Mouse (Mus musculus) gastrocnemius, adult 2 months (tissue): ENCODE data around the gene Rnf31. TPM values are rescaled to one million over a fixed set of nuclear protein-coding genes. Genes with fewer than 3 reads are reported as not detected.

Experiments used
- DNase-seq: peaks from one replicate; pipeline ENCODE4 v3.0.0; 2022
- H3K27ac ChIP-seq: fragments of 200-600 bp; 2 replicates; pipeline ENCODE4 v1.8.1; 2022; ENCODE audit warnings: mild to moderate bottlenecking
- H3K4me3 ChIP-seq: fragments of 200-600 bp; 2 replicates; pipeline ENCODE4 v1.8.1; 2022; ENCODE audit warnings: mild to moderate bottlenecking, moderate library complexity
- CTCF ChIP-seq: fragments of 200-600 bp; IDR thresholded peaks from 2 replicates; pipeline ENCODE4 v1.8.1; 2022; ENCODE audit warnings: antibody characterized with exemption, mild to moderate bottlenecking, moderate library complexity
- intact Hi-C: fragments of 180-260 bp; cut with DNase I; formaldehyde crosslinking; loops from one replicate; pipeline ENCODE4 v1.15.1; 2025
- total RNA-seq, 2 experiments: library from RNA; stranded (reverse); gene quantifications; 2 replicates each; pipeline ENCODE4 v1.2.3; 2021

Rnf31 gene
- total RNA-seq, 2 experiments from 2014 or later: 17.1 to 20.4 TPM

DNA sequence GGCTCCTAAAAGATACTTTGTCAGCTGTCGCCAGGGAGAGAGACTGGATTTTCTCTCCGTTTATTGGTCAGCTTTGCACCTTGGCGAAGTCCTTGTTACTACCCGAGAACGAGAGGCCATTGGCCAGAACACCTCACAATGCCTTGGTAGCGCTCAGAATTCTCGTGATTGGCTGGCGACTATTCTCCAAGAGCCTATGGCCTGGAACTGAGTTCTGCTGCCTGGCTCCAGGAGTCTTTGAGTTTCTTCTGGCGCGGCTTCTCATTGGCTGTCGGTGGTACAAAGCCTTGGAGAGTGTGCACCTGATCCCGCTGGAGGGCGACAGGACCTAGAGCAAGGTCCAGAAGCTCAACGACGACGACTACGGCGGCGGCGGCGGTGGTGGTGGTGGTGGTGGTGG lies 26.3 kb downstream of the Rnf31 start, which contains the start of gene Rec8:
Gene Rec8, plus strand, starts transcription at position 216 of the 400 bp plus-strand sequence.
- Histone ChIP-seq H3K4me3 (no peak within 1 kb of the TSS), H3K27ac (no peak within 1 kb of the TSS)
- intact Hi-C loops: no loop called here
- TF ChIP-seq CTCF: no peak
- DNase-seq: no peak

DNA sequence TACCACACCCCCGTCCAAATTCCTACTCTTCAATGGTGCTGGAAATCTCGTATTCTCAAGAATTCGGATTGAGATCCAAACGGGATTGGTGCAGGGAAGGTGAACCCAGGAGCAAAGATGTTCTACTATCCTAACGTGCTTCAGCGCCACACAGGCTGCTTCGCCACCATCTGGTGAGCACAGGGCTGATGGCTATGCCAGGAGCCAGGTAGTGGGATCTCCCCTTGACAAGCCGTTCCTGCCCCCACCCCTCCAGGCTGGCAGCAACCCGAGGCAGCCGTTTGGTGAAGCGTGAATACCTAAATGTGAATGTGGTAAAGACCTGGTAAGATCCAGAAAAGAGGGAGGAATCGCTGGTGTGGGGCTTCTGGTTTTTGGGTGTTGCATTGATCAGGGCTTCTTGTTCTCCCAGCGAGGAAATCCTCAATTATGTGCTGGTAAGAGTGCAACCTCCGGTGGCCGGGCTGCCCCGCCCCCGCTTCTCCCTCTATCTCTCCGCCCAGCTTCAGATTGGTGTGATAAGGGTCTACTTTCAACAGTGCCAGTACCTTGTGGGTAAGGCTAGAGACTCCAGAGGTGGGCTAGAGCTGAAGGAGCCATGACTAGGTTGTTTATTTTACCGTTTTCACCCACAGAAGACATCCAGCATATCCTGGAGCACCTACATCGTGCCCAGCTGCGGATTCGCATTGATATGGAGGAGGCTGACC lies 27.1 kb downstream of the Rnf31 start:
- Histone ChIP-seq H3K27ac (no peak overlapping the region), H3K4me3 (no peak overlapping the region)
- intact Hi-C loops: no loop called here
- no peak for TF ChIP-seq CTCF
- DNase-seq: no peak

DNA sequence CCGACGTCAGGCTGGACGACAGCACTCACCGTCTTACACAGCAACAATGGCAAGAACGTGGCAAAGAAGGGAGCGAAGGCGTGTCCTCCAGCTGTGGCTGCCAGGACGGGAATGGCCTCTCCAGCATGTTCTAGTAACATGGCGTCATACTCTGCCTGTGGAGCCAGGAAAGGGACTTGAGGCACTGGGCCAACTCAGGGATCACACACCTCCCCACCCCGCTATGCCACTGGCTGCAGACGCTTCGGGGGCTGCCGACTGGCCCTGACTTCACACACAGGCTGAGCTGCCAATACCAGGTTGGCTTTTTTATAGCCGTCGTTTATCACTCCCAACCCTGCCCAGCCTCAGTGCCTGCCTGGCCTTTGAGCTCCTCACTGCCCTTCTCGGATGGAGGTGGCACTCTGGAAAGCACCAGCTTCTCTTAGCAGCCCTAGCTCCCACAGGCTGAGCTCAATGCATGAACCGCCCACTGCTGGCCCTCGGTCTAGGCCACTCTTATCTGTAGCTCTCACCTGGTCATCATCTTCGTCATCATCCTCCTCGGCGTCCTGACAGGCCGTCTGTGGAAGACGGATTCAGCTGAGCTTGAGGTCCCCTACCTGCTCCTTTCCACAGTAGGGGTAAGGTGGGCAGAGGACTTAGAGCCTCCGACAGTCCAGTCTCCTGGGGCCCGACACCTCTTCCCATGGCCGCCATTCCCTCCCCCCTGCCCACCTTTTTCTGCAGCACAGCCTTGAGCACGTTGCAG lies 36.7 kb downstream of the Rnf31 start:
- no peak for TF ChIP-seq CTCF
- H3K27ac ChIP-seq: no peak overlapping the region
- no peak for DNase-seq
- no peak overlapping the region for H3K4me3 ChIP-seq
- intact Hi-C loops: loop anchor here (2.0 kb wide), 1 partner anchor 115 kb away; no protein-coding TSS in a partner anchor

DNA sequence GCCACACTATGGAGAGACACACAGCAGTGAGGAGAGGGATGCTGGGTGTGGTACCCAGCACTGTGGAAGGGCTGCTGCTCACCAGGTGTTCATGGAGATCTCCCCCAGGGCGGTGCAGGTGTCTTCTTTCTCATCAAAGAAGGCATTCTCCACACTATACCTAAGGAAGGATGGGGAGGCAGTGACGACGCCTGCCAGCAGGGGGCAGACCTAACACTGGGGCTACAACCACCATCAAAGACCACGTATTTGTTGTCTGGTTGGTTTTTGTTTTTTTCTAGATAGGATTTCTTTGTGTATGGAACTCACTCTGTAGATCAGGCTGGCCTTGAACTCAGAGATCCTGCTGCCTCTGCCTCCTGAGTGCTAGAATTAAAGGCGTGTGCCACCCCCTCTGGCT lies 37.8 kb downstream of the Rnf31 start:
- intact Hi-C loops: loop anchor here (2.0 kb wide), 1 partner anchor 113 kb away; no protein-coding TSS in a partner anchor
- peak; percentile 90 for TF ChIP-seq CTCF
- peak; percentile 70 for DNase-seq
- Histone ChIP-seq H3K27ac (no peak overlapping the region), H3K4me3 (no peak overlapping the region)

DNA sequence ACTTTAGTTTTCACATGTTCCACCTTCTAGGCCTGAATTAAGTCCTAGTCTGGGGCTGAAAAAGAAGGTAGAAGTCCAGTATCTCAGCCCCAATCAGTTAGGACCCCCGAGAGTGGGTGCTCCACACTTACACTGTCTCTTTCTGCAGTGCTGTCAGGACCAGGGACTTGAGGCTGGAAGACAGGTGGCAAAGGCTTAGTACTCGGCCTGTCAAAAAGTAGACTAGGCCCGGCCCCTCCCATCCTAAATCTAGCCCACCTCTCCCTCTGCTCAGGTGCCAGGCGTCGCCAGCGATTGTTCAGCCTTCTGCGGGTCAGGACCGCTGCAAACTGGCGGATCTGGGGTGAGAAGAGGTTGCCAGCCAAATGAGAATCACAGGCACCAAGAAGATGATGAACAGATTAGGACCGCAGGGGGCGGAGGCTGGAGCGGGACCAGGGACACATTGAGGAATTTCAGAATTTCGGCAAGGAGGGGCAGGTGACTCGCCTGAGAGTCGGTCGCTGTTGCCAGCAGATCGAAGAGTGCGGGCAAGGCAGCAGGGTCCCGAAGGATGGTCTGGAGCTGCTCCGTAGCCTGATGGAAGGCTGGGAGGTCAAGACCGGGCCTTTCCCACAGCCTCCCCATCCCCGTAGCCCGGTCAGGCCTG lies 43.5 kb downstream of the Rnf31 start:
- H3K27ac ChIP-seq: peak overlapping the region; percentile 87
- no peak for TF ChIP-seq CTCF
- peak overlapping the region; percentile 84 for H3K4me3 ChIP-seq
- no peak for DNase-seq
- intact Hi-C loops: no loop called here

DNA sequence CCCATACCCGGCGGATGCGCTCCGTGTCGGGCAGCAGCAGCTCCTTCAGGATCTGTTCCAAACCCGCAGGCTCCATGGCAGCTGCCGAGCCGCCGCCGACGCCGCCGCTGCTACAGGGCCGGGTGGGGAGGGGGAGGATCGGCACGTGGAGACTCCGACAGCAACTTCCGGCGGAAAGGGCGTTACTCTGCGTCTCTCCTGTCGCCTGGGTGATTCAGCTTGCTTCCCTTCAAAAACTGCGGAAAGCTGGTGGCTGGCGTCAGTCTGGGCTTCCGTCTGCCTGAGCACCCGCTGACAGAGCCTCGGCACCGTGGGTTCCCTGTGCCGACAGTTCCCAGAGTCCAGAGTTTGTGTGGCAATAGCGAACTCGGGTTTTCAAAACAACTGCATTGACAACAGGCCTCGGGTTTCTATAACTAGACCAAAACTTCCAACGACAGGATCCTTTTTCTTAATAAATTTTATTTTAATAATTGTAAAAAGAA lies 44.1 kb downstream of the Rnf31 start, which contains the start of gene Ipo4:
Gene Ipo4, minus strand, starts transcription at position 435 of the 485 bp plus-strand sequence.
- H3K27ac ChIP-seq: peak within 1 kb of the TSS; percentile 87
- no peak for TF ChIP-seq CTCF
- intact Hi-C loops: no loop called here
- H3K4me3 ChIP-seq: peak within 1 kb of the TSS; percentile 84
- DNase-seq: peak; percentile 93

DNA sequence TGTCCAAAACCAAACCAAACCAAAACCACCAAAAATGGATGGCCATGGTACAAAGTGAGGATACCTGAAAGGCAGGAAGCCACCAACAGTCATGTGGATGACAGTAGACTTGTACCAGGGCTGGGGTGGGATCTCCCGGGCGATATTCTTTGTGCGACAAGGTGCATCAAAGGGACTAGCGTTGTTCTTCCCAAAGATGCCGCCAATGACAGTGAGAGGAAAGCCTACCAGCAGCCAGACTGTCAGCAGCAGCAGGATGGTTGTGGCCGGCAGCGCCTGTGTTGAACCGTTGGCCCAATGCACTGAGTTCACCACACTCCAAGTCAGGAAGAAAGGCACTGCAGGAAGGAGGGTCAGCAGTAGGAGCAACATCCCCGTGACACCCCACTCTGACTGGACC lies 46.3 kb downstream of the Rnf31 start, which contains the start of gene Gm49378:
Gene Gm49378, minus strand, starts transcription at position 101 of the 400 bp plus-strand sequence.
- no peak for TF ChIP-seq CTCF
- no peak for DNase-seq
- Histone ChIP-seq H3K4me3 (no peak within 1 kb of the TSS), H3K27ac (no peak within 1 kb of the TSS)
- intact Hi-C loops: no loop called here

DNA sequence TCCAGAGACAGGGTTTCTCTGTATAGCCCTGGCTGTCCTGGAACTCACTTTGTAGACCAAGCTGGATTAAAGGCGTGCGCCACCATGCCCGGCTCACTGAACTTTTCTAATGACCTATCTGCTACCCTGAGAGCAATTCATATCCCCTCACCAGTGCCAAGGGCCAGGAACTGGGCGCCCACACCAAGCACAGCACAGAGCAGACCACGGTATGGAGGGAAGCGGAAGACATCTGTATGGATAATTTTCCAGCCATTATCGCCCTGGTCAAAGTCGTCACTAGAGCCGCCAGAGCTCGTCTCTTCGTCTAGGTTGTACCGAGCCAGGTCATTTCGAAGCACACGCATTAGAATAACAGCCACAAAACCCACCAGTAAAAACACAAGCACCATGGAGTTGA lies 49.3 kb downstream of the Rnf31 start:
- intact Hi-C loops: no loop called here
- no peak overlapping the region for H3K4me3 ChIP-seq
- DNase-seq: no peak
- no peak overlapping the region for H3K27ac ChIP-seq
- TF ChIP-seq CTCF: no peak

DNA sequence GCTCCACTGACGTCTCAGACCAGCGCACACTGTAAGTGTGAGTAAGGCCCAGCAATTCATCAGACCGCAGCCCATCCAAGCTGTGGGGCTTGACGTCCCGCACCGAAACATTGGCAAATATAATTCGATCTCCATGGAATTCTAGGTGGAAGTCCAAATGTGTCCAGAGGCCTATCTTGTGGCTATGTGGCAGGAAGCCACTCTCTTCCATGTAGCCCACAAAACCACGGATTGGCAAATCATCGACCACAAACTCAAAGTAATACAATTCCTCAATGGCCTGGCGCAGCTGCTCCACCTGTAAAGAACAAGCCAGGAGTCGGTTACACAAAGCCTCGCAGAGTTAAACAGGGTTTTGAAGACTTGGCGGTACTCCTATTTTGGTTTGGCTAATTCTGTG lies 49.8 kb downstream of the Rnf31 start:
- intact Hi-C loops: no loop called here
- no peak for TF ChIP-seq CTCF
- no peak overlapping the region for H3K27ac ChIP-seq
- DNase-seq: no peak
- no peak overlapping the region for H3K4me3 ChIP-seq

DNA sequence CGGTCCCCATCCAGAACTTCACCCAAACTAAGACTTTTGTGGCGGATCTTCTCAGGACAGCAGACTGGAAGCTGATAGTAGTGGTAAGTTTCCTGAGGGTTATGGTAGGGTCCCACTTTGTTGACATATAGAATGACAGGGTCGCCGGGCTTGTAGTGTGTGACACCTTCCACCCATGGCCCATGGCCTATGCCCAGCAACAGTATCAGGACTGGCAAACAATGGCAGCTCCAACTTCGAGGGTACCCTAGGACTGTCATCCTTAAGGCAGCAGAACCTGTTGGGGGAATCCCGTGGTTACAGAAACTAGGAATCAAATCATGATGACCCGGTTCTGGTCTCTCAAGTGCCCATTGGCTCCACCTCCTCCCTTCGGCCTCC lies 51.2 kb downstream of the Rnf31 start:
- no peak for DNase-seq

DNA sequence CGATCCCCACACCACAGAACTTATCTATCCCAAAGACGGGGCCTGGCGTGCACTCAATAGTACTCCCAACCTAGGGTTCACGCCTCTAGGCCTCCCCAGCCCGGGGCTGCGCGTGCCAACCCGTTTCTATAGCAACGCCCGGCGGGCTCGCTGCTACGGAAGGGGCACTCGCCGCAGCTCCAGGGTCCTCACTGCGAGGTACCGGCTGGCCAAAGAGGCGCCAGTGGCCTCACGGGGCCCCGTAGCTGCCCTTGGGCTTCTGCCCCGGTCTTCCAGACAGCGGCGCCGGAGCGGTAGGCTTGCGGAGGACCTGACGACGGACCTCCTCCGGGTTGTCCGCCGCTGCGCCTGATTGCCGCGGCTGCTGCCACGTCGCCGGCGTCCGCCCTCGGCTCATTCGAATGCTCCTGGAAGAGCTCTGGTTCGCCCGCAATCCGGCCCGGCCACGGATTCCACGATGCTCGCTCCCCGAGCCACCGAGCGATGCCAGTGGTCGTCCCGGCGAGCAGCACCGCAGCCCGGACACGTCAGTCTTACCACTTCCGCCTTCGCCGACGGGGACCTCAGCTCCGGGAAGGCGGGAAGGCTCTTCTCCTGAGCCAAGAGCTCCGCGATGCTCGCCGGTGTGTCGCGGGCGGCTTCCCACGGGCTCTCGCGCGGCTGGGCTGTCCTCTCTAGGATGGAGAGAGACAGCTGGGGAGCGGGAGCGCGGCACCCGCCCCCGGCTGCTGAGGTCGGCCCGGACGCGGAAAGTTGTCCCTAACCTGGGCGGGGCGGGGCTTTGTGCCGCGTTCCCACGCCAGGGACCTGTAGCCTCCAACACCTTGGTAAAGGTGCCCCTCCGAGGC lies 51.8 kb downstream of the Rnf31 start, which contains the start of gene Tm9sf1:
Gene Tm9sf1, minus strand, starts transcription at position 747 of the 848 bp plus-strand sequence.
- intact Hi-C loops: no loop called here
- Histone ChIP-seq H3K27ac (peak within 1 kb of the TSS; percentile 100), H3K4me3 (peak within 1 kb of the TSS; percentile 94)
- DNase-seq: peak; percentile 90
- TF ChIP-seq CTCF: no peak; the same call in 1 of the 2 replicates

More for the DNA sequence above, 51.2 kb downstream of the Rnf31 start:
- H3K27ac ChIP-seq: peak overlapping the region; percentile 100
- TF ChIP-seq CTCF: no peak
- H3K4me3 ChIP-seq: peak overlapping the region; percentile 94
- intact Hi-C loops: no loop called here
